In genomic region chrX:99448852-99449554, GRCm38 (mm10) we compare ENCODE assay signal across 9 mouse cellular contexts. TPM values are rescaled to one million over a fixed set of nuclear protein-coding genes. Genes with fewer than 3 reads are reported as not detected.
DNase-seq lines count a peak whose midpoint lies in the region; ATAC-seq lines count a peak whose summit lies in the region.
"Had no signal": no experiment of that assay in that cellular context is flagged by ENCODE, and none has a peak within 500 bp of the region (broad histone marks: within the 10 kb centered on the region; RNA-seq: fewer than 3 reads in every experiment).

No protein-coding gene starts in this region.

- ATAC-seq in midbrain, embryonic 11.5 days (ENCODE audit: low FRiP score) = peak; percentile 83

- no peaks in the 10 kb centered on the region for H3K9me3 ChIP-seq in heart, embryonic 10.5 days
- H3K9me3 ChIP-seq in hindbrain, embryonic 10.5 days = no peaks in the 10 kb centered on the region
- no peaks in the 10 kb centered on the region for H3K9me3 ChIP-seq in midbrain, embryonic 11.5 days (ENCODE audit: control insufficient read depth, low read length)

- peaks cover 85% of the 10 kb centered on the region for H3K27me3 ChIP-seq in heart, embryonic 10.5 days (ENCODE audit: insufficient read depth, poor library complexity, severe bottlenecking)
- peaks cover 99% of the 10 kb centered on the region for H3K27me3 ChIP-seq in hindbrain, embryonic 10.5 days (ENCODE audit: insufficient read depth, poor library complexity, severe bottlenecking)
- H3K27me3 ChIP-seq in midbrain, embryonic 11.5 days (ENCODE audit: control insufficient read depth, insufficient read depth, low read length) = peaks cover 22% of the 10 kb centered on the region

- peak overlapping the region; percentile 33; the same call in 1 of the 2 replicates for H3K9ac ChIP-seq in midbrain, embryonic 11.5 days (ENCODE audit: low read length)

- 22% methylated on average over 16 of the region's 16 CpGs for WGBS in heart, embryonic 10.5 days
- WGBS in hindbrain, embryonic 10.5 days = 20% methylated on average over 16 of the region's 16 CpGs
- WGBS in midbrain, embryonic 11.5 days = 21% methylated on average over 15 of the region's 16 CpGs

- H3K27ac ChIP-seq in heart, embryonic 10.5 days = peak overlapping the region; percentile 81
- peak overlapping the region; percentile 85 for H3K27ac ChIP-seq in hindbrain, embryonic 10.5 days
- no peak overlapping the region; the same call in 1 of the 2 replicates for H3K27ac ChIP-seq in midbrain, embryonic 11.5 days (ENCODE audit: low read depth, low read length)

- H3K4me3 ChIP-seq in heart, embryonic 10.5 days = peak overlapping the region; percentile 42
- peak overlapping the region; percentile 34 for H3K4me3 ChIP-seq in hindbrain, embryonic 10.5 days
- no peak overlapping the region for H3K4me3 ChIP-seq in midbrain, embryonic 11.5 days (ENCODE audit: low read depth, low read length)

- DNase-seq in heart, embryonic 10.5 days (ENCODE audit: low spot score) = no peak
- no peak for DNase-seq in heart, postnatal 4 days
- DNase-seq in NIH3T3 (ENCODE audit: low read depth) = peak; percentile 83
- DNase-seq in hindbrain, embryonic 10.5 days (ENCODE audit: low spot score) = peak; percentile 73
- peak; percentile 89 for DNase-seq in midbrain, embryonic 11.5 days (ENCODE audit: low spot score, missing footprints)
- no peak for DNase-seq in c-Kit-positive CD71-positive TER-119-positive erythroid progenitor cells, embryonic 14.5 days (ENCODE audit: low spot score)
- no peak for DNase-seq in right cerebral cortex, adult 18-20 months
- DNase-seq in adrenal gland, adult (ENCODE audit: inconsistent age in 2 of 2, low spot score in 1 of 2) = no peak
- DNase-seq: layer of hippocampus, adult 9-11 months had no signal

- H3K36me3 ChIP-seq in heart, embryonic 10.5 days = no peaks in the 10 kb centered on the region
- H3K36me3 ChIP-seq in hindbrain, embryonic 10.5 days = no peaks in the 10 kb centered on the region
- no peaks in the 10 kb centered on the region for H3K36me3 ChIP-seq in midbrain, embryonic 11.5 days (ENCODE audit: control insufficient read depth, insufficient read depth, low read length)

- peaks cover 15% of the 10 kb centered on the region for H3K4me1 ChIP-seq in heart, embryonic 10.5 days
- peaks cover 24% of the 10 kb centered on the region for H3K4me1 ChIP-seq in hindbrain, embryonic 10.5 days (replicated peaks)
- peaks cover 10% of the 10 kb centered on the region; the same call in 1 of the 2 replicates for H3K4me1 ChIP-seq in midbrain, embryonic 11.5 days (ENCODE audit: control insufficient read depth, insufficient read depth, low read length)

- peak overlapping the region; percentile 15; the same call in 1 of the 2 replicates for H3K4me2 ChIP-seq in midbrain, embryonic 11.5 days

RNA-seq across cellular contexts. Expression of gene Pja1, which starts 22.1 kb away (rescaled TPM):
- 111 and 146 TPM in 2 replicates for polyA plus RNA-seq in heart, embryonic 10.5 days (2016; fragmentation: Nextera tagmentation; extraction: Ambion mirVana)
- 10 to 100 TPM; 37.7 to 40.0 TPM for total RNA-seq in heart, postnatal 4 days (2021)
- polyA plus RNA-seq in hindbrain, embryonic 10.5 days (2016; fragmentation: Nextera tagmentation; extraction: Ambion mirVana) = 188 and 192 TPM in 2 replicates
- polyA plus RNA-seq in midbrain, embryonic 11.5 days (2014; fragmentation: Nextera tagmentation; extraction: Ambion mirVana) = 213 and 222 TPM in 2 replicates

Comparison
In these comparisons a context has a peak if more than half of its experiments do, and no peak if none do; other contexts are left out.
1. DNase-seq: peak in NIH3T3 (single experiment), hindbrain, embryonic 10.5 days (single experiment) and midbrain, embryonic 11.5 days (single experiment); none in heart, embryonic 10.5 days (single experiment), heart, postnatal 4 days (single experiment), c-Kit-positive CD71-positive TER-119-positive erythroid progenitor cells, embryonic 14.5 days (single experiment), right cerebral cortex, adult 18-20 months (single experiment) and adrenal gland, adult (0 of 2).